Mouse (Mus musculus) limb, embryonic 14.5 days (tissue): Measurements from ENCODE around the gene C2cd4c. TPM values are rescaled to one million over a fixed set of nuclear protein-coding genes. Genes with fewer than 3 reads are reported as not detected.

Source experiments
- ATAC-seq: fragments of 200-750 bp; cut with Nextera tagmentation; 2 replicates; pipeline ENCODE4 v1.8.0; 2017; ENCODE audit warnings: low read depth, moderate number of reproducible peaks, moderate TSS enrichment; ENCODE audit not compliant: low FRiP score
- DNase-seq: peaks from one replicate; pipeline ENCODE4 v3.0.0-alpha.2; 2015; ENCODE audit warnings: low spot score
- H3K27ac ChIP-seq: fragments of 300-500 bp; sonication (generic); replicated peaks from 2 replicates; pipeline ENCODE4 v1.5.1; 2014; ENCODE audit warnings: low read depth, mild to moderate bottlenecking, low read length, moderate library complexity, mixed read lengths
- H3K27me3 ChIP-seq: fragments of 300-500 bp; sonication (generic); 2 replicates; pipeline ENCODE4 v1.6.1; 2014; ENCODE audit warnings: low read length, mixed read lengths; ENCODE audit not compliant: control insufficient read depth, insufficient read depth
- H3K36me3 ChIP-seq: fragments of 300-500 bp; sonication (generic); 2 replicates; pipeline ENCODE4 v1.6.1; 2014; ENCODE audit warnings: mild to moderate bottlenecking, low read length, moderate library complexity, mixed read lengths; ENCODE audit not compliant: control insufficient read depth, insufficient read depth
- H3K4me1 ChIP-seq: fragments of 300-500 bp; sonication (generic); 2 replicates; pipeline ENCODE4 v1.6.1; 2014; ENCODE audit warnings: antibody characterized with exemption, low read length, mixed read lengths; ENCODE audit not compliant: control insufficient read depth, insufficient read depth
- H3K4me2 ChIP-seq: fragments of 300-500 bp; sonication (generic); replicated peaks from 2 replicates; pipeline ENCODE4 v1.6.1; 2014; ENCODE audit warnings: low read depth, mild to moderate bottlenecking, low read length, moderate library complexity; ENCODE audit not compliant: severe bottlenecking
- H3K4me3 ChIP-seq: fragments of 300-500 bp; sonication (generic); replicated peaks from 2 replicates; pipeline ENCODE4 v1.5.1; 2014; ENCODE audit warnings: low read length
- H3K9ac ChIP-seq: fragments of 300-500 bp; sonication (generic); 2 replicates; pipeline ENCODE4 v1.6.1; 2014; ENCODE audit warnings: mild to moderate bottlenecking, low read depth, low read length, moderate library complexity; ENCODE audit not compliant: severe bottlenecking
- H3K9me3 ChIP-seq: fragments of 300-500 bp; sonication (generic); 2 replicates; pipeline ENCODE4 v1.6.1; 2016; ENCODE audit warnings: low read length; ENCODE audit not compliant: control insufficient read depth
- POLR2A ChIP-seq: fragments of 200-500 bp; IDR thresholded peaks from 2 replicates; pipeline ENCODE4 v1.8.0; 2012; ENCODE audit warnings: inconsistent platforms, mild to moderate bottlenecking, moderate library complexity, borderline replicate concordance; ENCODE audit not compliant: insufficient read depth, insufficient read length; ENCODE audit errors: extremely low read depth
- WGBS: fragments of 180-500 bp; shearing (Covaris S2); extraction: QIAGEN DNeasy Blood & Tissue Kit; methylation state at CpG from one replicate; pipeline ENCODE4 v1.1.7; 2014; 5-methylcytosine and 5-hydroxymethylcytosine counted together
- polyA plus RNA-seq, 2 experiments: library from polyadenylated mRNA; depleted of rRNA in 1 of 2; stranded (reverse) in 1 of 2; unstranded in 1 of 2; fragments of >200 nt; fragmentation: Nextera tagmentation in 1 of 2; extraction: Ambion mirVana in 1 of 2; gene quantifications; 2 replicates each; pipeline versions ENCODE4 v1.2.1 to v1.2.3; 2012 to 2014

Gene C2cd4c
- polyA plus RNA-seq, 2 experiments = 1.0 TPM; not detected in 1

GRCm38 (mm10) chr10:79584426-79584825 is 29.4 kb downstream of the C2cd4c start:
- H3K4me1 ChIP-seq = no peaks in the 10 kb centered on the region
- H3K9me3 ChIP-seq = no peaks in the 10 kb centered on the region
- no peak for TF ChIP-seq POLR2A
- no peak overlapping the region for H3K4me2 ChIP-seq
- H3K27me3 ChIP-seq = no peaks in the 10 kb centered on the region
- ATAC-seq (no peak), DNase-seq (no peak)
- no peak overlapping the region for H3K9ac ChIP-seq
- no peak overlapping the region for H3K4me3 ChIP-seq
- H3K36me3 ChIP-seq = no peaks in the 10 kb centered on the region
- no peak overlapping the region for H3K27ac ChIP-seq
- WGBS = 81% methylated on average over 9 of the region's 9 CpGs

GRCm38 (mm10) chr10:79584021-79584420 is 29.8 kb downstream of the C2cd4c start:
- ATAC-seq (no peak), DNase-seq (no peak)
- WGBS = 53% methylated on average over 7 of the region's 7 CpGs
- Histone ChIP-seq H3K36me3 (no peaks in the 10 kb centered on the region), H3K9ac (no peak overlapping the region), H3K4me2 (no peak overlapping the region), H3K4me1 (no peaks in the 10 kb centered on the region), H3K27ac (no peak overlapping the region), H3K27me3 (no peaks in the 10 kb centered on the region), H3K9me3 (no peaks in the 10 kb centered on the region), H3K4me3 (no peak overlapping the region)
- no peak for TF ChIP-seq POLR2A

- H3K4me2 ChIP-seq = no peak overlapping the region
- no peaks in the 10 kb centered on the region for H3K9me3 ChIP-seq
- ATAC-seq (no peak), DNase-seq (no peak)
- H3K4me3 ChIP-seq = no peak overlapping the region
- H3K4me1 ChIP-seq = no peaks in the 10 kb centered on the region
- H3K27me3 ChIP-seq = no peaks in the 10 kb centered on the region
- no peak for TF ChIP-seq POLR2A
- no peak overlapping the region for H3K27ac ChIP-seq
- 87% methylated on average over 8 of the region's 8 CpGs for WGBS
- H3K36me3 ChIP-seq = no peaks in the 10 kb centered on the region
- H3K9ac ChIP-seq = no peak overlapping the region
These were observed 32.3 kb downstream of the C2cd4c start for GRCm38 (mm10) chr10:79581501-79581900.

- Histone ChIP-seq H3K36me3 (no peaks in the 10 kb centered on the region), H3K4me2 (no peak overlapping the region), H3K9me3 (no peaks in the 10 kb centered on the region), H3K27me3 (no peaks in the 10 kb centered on the region), H3K27ac (no peak overlapping the region), H3K9ac (no peak overlapping the region), H3K4me1 (no peaks in the 10 kb centered on the region), H3K4me3 (no peak overlapping the region)
- DNase-seq (no peak), ATAC-seq (no peak)
- TF ChIP-seq POLR2A = no peak
- WGBS = 40% methylated on average over 6 of the region's 6 CpGs
These were observed 33.0 kb downstream of the C2cd4c start for GRCm38 (mm10) chr10:79580811-79581210.

- H3K4me3 ChIP-seq = no peak overlapping the region
- H3K27ac ChIP-seq = no peak overlapping the region
- WGBS = 66% methylated on average over 7 of the region's 7 CpGs
- H3K9ac ChIP-seq = no peak overlapping the region
- no peaks in the 10 kb centered on the region for H3K9me3 ChIP-seq
- no peak for TF ChIP-seq POLR2A
- no peaks in the 10 kb centered on the region for H3K4me1 ChIP-seq
- ATAC-seq (no peak), DNase-seq (no peak)
- no peaks in the 10 kb centered on the region for H3K36me3 ChIP-seq
- no peak overlapping the region for H3K4me2 ChIP-seq
- H3K27me3 ChIP-seq = no peaks in the 10 kb centered on the region
These were observed 33.5 kb downstream of the C2cd4c start for GRCm38 (mm10) chr10:79580356-79580755.

GRCm38 (mm10) chr10:79579781-79580180 is 34.0 kb downstream of the C2cd4c start:
- ATAC-seq (no peak), DNase-seq (no peak)
- Histone ChIP-seq H3K27ac (no peak overlapping the region), H3K4me3 (no peak overlapping the region), H3K4me1 (no peaks in the 10 kb centered on the region), H3K9me3 (no peaks in the 10 kb centered on the region), H3K36me3 (no peaks in the 10 kb centered on the region), H3K4me2 (no peak overlapping the region), H3K9ac (no peak overlapping the region), H3K27me3 (no peaks in the 10 kb centered on the region)
- WGBS = 79% methylated on average over 12 of the region's 12 CpGs
- no peak for TF ChIP-seq POLR2A
